Mouse (Mus musculus): ENCODE data around the gene Clpb.

Clpb gene

GRCm38 (mm10) chr7:101676033-101676761 lies 12.8 kb downstream of the Clpb start:
- DNase-seq (ENCODE audit: low spot score): no peak

- DNase-seq (ENCODE audit: low spot score): no peak
Observed at GRCm38 (mm10) chr7:101676762-101677308, 13.4 kb downstream of the Clpb start.

GRCm38 (mm10) chr7:101679591-101679990 lies 16.2 kb downstream of the Clpb start:
- DNase-seq (ENCODE audit: low spot score): peak; percentile 67

GRCm38 (mm10) chr7:101680961-101681360 lies 17.5 kb downstream of the Clpb start:
- no peak for DNase-seq (ENCODE audit: low spot score)

GRCm38 (mm10) chr7:101681565-101682071 lies 18.2 kb downstream of the Clpb start:
- no peak for DNase-seq (ENCODE audit: low spot score)

GRCm38 (mm10) chr7:101682886-101683285 lies 19.5 kb downstream of the Clpb start:
- DNase-seq (ENCODE audit: low spot score): no peak

- no peak for DNase-seq (ENCODE audit: low spot score)
Observed at GRCm38 (mm10) chr7:101683976-101684630, 20.7 kb downstream of the Clpb start.

- DNase-seq (ENCODE audit: low spot score): no peak
Observed at GRCm38 (mm10) chr7:101684671-101685070, 21.2 kb downstream of the Clpb start.

GRCm38 (mm10) chr7:101687144-101687543 lies 23.7 kb downstream of the Clpb start:
- DNase-seq (ENCODE audit: low spot score): no peak

GRCm38 (mm10) chr7:101690471-101690870 lies 27.0 kb downstream of the Clpb start:
- DNase-seq (ENCODE audit: low spot score): no peak

- DNase-seq (ENCODE audit: low spot score): no peak
Observed at GRCm38 (mm10) chr7:101691863-101692262, 28.4 kb downstream of the Clpb start.

GRCm38 (mm10) chr7:101692446-101692845 lies 29.0 kb downstream of the Clpb start:
- DNase-seq (ENCODE audit: low spot score): no peak

- no peak for DNase-seq (ENCODE audit: low spot score)
Observed at GRCm38 (mm10) chr7:101695483-101695882, 32.0 kb downstream of the Clpb start.

- no peak for DNase-seq (ENCODE audit: low spot score)
Observed at GRCm38 (mm10) chr7:101696931-101697723, 33.7 kb downstream of the Clpb start.

- DNase-seq (ENCODE audit: low spot score): no peak
Observed at GRCm38 (mm10) chr7:101700296-101700695, 36.9 kb downstream of the Clpb start.

- no peak for DNase-seq (ENCODE audit: low spot score)
Observed at GRCm38 (mm10) chr7:101702706-101703105, 39.3 kb downstream of the Clpb start.

- DNase-seq (ENCODE audit: low spot score): no peak
Observed at GRCm38 (mm10) chr7:101709586-101709985, 46.2 kb downstream of the Clpb start.

- DNase-seq (ENCODE audit: low spot score): no peak
Observed at GRCm38 (mm10) chr7:101710236-101710635, 46.8 kb downstream of the Clpb start.

GRCm38 (mm10) chr7:101713828-101714400 lies 50.5 kb downstream of the Clpb start:
- no peak for DNase-seq (ENCODE audit: low spot score)

GRCm38 (mm10) chr7:101715041-101715551 lies 51.7 kb downstream of the Clpb start:
- no peak for DNase-seq (ENCODE audit: low spot score)

- DNase-seq (ENCODE audit: low spot score): no peak
Observed at GRCm38 (mm10) chr7:101720356-101720755, 56.9 kb downstream of the Clpb start.

- DNase-seq (ENCODE audit: low spot score): no peak
Observed at GRCm38 (mm10) chr7:101725081-101725480, 61.6 kb downstream of the Clpb start.

All from ovary, postnatal 14 days (tissue).